Mouse (Mus musculus): ENCODE measurements at regions not wholly inside any gene's neighbourhood (a gene's known extent, or its start where the extent isn't known, plus 50 kb on each side); places are given as distances from the start of the nearest gene placed in this dataset.

DNA sequence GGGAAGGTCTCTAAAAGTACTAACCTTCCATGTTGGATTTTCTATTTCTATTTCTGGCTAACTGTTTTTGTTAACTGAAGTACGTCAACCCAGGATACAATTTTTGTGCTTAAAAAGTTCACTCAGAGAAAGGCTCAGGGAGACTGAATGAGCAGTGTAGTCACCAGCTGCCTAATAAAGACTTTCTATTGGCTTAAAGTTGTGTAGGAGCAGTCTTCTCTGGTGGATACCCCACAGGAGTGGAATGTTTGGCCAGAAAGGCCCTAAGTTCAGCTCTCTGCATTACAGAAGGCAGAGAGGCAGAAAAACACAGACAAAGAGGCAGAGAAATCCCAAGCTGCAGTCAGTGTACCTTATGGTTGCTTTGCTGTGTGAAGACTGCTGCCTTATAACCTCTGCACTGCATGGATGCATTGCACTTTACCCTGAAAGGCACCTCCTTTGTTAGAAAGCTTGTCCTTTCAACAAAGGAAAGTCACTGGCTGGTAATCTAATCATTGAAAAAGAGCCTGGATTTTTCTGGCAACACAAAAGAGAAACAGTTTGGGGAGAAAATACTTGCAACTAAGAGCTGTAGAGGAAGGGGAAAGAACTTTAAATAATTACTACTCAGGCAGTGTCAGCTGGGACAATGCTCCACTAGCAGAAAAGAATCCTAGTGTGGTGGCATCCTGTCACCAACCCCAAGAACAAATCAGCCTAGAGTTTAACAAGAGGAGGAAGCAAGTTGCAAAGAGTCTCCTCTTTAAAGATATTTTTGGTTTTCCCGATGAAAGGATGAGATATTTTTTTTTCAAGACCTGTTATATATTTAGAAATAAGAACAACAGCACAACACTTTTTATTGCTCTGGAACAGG, 63.0 kb upstream of the Adamts5 start:
- Histone ChIP-seq H3K36me3 (no peaks in the 10 kb centered on the region), H3K4me3 (replicated peaks) (no peak overlapping the region), H3K4me2 (replicated peaks) (no peak overlapping the region), H3K9ac (no peak overlapping the region), H3K27me3 (no peaks in the 10 kb centered on the region), H3K4me1 (peaks cover 6% of the 10 kb centered on the region; the same call in 1 of the 2 replicates), H3K9me3 (replicated peaks) (no peaks in the 10 kb centered on the region), H3K27ac (replicated peaks) (peak overlapping the region; percentile 44; the same call in 1 of the 2 replicates)
- ATAC-seq (ENCODE audit: insufficient number of reproducible peaks, low FRiP score, low TSS enrichment, low read depth) = no peak
- WGBS = 65% methylated on average over 2 of the region's 2 CpGs

DNA sequence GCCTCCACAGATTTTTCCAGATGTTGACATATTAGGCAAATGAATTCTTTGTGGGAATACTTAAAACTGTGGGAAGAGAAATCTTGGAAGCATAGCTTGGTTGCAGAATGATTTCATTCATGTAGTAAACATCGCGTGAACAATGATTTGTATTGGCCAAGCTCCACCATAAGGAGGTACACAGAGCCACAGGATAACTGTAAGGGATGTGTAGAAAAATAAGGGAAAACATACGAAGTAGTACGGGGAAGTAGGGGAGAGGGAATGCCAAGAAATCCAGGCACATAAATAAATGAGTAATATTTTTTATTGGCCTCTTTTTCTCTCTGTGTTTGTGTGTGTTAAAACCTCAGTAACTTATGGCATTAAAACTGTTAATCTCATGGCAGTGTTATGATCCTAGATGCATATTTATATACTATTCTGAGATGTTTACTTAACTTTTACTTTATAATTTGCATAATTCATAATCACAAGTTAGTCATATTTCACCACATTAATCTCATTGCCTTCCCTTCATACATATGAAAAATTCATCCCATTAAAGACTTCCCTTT, 54.5 kb upstream of the Adamts5 start:
- WGBS = 51% methylated on average over 4 of the region's 4 CpGs
- H3K4me2 ChIP-seq (replicated peaks) = no peak overlapping the region

DNA sequence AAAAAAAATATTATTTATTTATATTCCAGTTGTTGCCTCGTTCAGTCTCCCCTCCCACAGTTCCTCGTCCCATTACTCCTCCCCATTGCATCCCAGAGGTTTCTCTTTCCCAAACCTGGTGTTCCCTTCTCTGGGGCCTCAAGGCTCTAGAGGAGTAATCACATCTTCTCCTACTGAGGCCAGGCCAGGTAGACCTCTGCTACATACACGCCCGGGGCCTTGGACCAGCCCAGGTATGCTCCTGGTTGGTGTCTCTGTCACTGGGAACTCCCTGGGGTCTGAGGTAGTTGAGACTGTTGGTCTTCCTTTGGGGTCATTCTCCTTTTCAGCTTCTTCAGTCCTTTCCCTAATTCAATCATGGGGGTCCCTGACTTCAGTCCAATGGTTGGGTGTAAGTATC, 50.0 kb upstream of the Adamts5 start:
- Histone ChIP-seq H3K9ac (no peak overlapping the region), H3K27ac (replicated peaks) (no peak overlapping the region), H3K36me3 (no peaks in the 10 kb centered on the region), H3K27me3 (no peaks in the 10 kb centered on the region), H3K9me3 (replicated peaks) (no peaks in the 10 kb centered on the region), H3K4me2 (replicated peaks) (no peak overlapping the region), H3K4me3 (replicated peaks) (no peak overlapping the region), H3K4me1 (no peaks in the 10 kb centered on the region)
- WGBS = 90% methylated on average over 4 of the region's 4 CpGs
- no peak for ATAC-seq (ENCODE audit: insufficient number of reproducible peaks, low FRiP score, low TSS enrichment, low read depth)

More for the DNA sequence above, 54.5 kb upstream of the Adamts5 start:
- Histone ChIP-seq H3K27me3 (no peaks in the 10 kb centered on the region), H3K9me3 (replicated peaks) (no peaks in the 10 kb centered on the region), H3K36me3 (no peaks in the 10 kb centered on the region), H3K9ac (no peak overlapping the region), H3K27ac (replicated peaks) (no peak overlapping the region), H3K4me3 (replicated peaks) (no peak overlapping the region), H3K4me1 (no peaks in the 10 kb centered on the region)
- no peak for ATAC-seq (ENCODE audit: insufficient number of reproducible peaks, low FRiP score, low TSS enrichment, low read depth)
